Mouse (Mus musculus): ENCODE measurements around the gene Nav2. TPM values are rescaled to one million over a fixed set of nuclear protein-coding genes. Genes with fewer than 3 reads are reported as not detected.

Gene Nav2
- polyA plus RNA-seq, 1 experiment from 2014 or later, result 27.6 TPM

DNA sequence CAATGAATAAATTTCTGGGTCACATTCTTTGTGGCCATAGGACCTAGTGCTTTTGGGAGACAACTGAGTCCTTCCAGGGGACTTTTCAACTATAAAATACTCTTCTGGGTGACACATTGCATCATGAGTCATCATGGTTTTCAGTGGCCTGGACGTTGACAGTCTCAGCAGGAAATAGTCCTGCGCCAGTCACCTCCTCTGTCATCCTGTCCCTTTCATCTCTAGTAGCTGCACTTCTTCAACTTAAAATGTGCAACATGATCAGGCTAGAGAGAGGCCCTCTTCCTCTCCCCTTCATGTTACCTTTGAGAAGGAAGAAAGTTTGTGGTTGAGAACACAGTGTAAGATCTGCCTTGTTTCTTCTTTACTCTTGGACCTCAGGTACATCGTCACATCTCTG lies 426.5 kb downstream of the Nav2 start:
- ATAC-seq (ENCODE audit: low FRiP score), result no peak
- WGBS, result 56% methylated on average over 3 of the region's 3 CpGs
- no peak overlapping the region for H3K27ac ChIP-seq (replicated peaks)

DNA sequence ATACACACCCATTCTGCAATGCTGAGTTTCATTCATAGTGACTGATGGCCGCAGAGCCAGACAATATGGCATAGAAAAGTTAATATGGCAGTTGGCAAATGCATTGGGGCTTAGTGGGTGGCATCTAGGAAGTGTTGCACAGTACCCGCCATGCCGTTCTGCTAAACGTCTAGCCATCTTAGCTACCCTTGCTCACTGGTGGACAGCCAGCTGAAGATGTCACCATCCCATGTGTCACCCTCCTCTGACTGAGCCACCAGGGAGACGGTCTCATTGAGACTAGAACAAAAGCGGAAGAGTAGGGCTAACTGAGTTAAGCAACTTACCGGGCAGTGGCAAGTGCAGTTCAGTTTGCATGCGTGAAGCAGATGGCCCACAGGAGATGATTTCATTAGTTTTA lies 428.2 kb downstream of the Nav2 start:
- H3K4me1 ChIP-seq, result peaks cover 23% of the 10 kb centered on the region
- H3K9me3 ChIP-seq (replicated peaks), result no peaks in the 10 kb centered on the region
- no peaks in the 10 kb centered on the region for H3K27me3 ChIP-seq (replicated peaks)
- WGBS, result 47% methylated on average over 8 of the region's 8 CpGs
- no peak for ATAC-seq (ENCODE audit: low FRiP score)
- H3K4me3 ChIP-seq (replicated peaks), result no peak overlapping the region
- no peak overlapping the region for H3K9ac ChIP-seq (replicated peaks)
- H3K27ac ChIP-seq (replicated peaks), result no peak overlapping the region
- no peaks in the 10 kb centered on the region for H3K36me3 ChIP-seq
- no peak overlapping the region for H3K4me2 ChIP-seq

More for the DNA sequence above, 426.5 kb downstream of the Nav2 start:
- Histone ChIP-seq H3K4me2 (no peak overlapping the region), H3K36me3 (no peaks in the 10 kb centered on the region), H3K4me3 (replicated peaks) (no peak overlapping the region), H3K27me3 (replicated peaks) (no peaks in the 10 kb centered on the region), H3K9me3 (replicated peaks) (no peaks in the 10 kb centered on the region), H3K9ac (replicated peaks) (no peak overlapping the region), H3K4me1 (peaks cover 13% of the 10 kb centered on the region)

DNA sequence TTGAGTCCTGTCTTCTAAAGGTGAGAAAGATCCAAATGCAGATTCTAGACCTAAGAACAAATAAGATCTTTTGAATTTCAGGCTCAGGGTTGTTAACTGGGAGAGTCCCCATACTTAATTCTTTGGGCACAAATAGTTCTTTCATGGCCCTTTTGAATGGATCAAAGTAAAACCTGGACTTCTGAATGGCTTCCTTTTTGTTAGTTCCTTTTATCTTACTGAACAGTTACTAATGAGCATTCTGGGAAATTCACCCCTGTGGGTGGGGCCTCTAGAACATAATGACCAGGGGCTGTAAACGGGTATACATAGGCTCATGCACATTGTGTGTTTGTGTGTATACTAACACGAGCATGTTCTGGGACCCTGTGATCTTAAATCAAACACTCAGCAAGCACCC lies 429.2 kb downstream of the Nav2 start:
- H3K4me3 ChIP-seq (replicated peaks), result no peak overlapping the region
- no peaks in the 10 kb centered on the region for H3K9me3 ChIP-seq (replicated peaks)
- H3K27ac ChIP-seq (replicated peaks), result no peak overlapping the region
- H3K27me3 ChIP-seq (replicated peaks), result no peaks in the 10 kb centered on the region
- H3K4me2 ChIP-seq, result no peak overlapping the region
- WGBS, result 6% methylated on average over 2 of the region's 2 CpGs
- peaks cover 32% of the 10 kb centered on the region for H3K4me1 ChIP-seq
- ATAC-seq (ENCODE audit: low FRiP score), result no peak
- no peak overlapping the region for H3K9ac ChIP-seq (replicated peaks)
- H3K36me3 ChIP-seq, result no peaks in the 10 kb centered on the region

DNA sequence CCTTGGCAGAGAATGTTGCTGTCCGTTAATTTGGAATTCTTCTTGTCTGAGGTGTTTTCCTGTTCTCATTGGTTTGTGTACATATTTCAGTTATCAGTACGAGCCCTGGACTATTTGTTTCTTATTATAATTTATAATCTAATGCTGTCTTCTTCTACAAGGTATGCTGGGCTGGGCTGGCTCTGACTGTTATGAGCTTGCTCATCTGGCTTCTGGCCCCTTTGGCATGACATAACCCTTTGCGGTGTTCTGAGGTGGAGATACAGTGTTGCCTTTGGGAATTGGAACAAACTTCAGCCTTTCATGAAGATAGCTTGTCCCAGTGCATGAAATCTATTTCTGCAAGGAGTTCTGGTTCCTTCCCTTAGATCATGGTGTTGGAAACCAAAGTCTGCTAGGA lies 431.4 kb downstream of the Nav2 start:
- H3K36me3 ChIP-seq, result no peaks in the 10 kb centered on the region
- H3K27ac ChIP-seq (replicated peaks), result no peak overlapping the region
- WGBS, result 81% methylated on average over 3 of the region's 3 CpGs
- no peaks in the 10 kb centered on the region for H3K9me3 ChIP-seq (replicated peaks)
- no peak overlapping the region for H3K4me3 ChIP-seq (replicated peaks)
- no peak overlapping the region for H3K9ac ChIP-seq (replicated peaks)
- ATAC-seq (ENCODE audit: low FRiP score), result no peak
- H3K27me3 ChIP-seq (replicated peaks), result no peaks in the 10 kb centered on the region
- H3K4me2 ChIP-seq, result no peak overlapping the region
- H3K4me1 ChIP-seq, result peaks cover 36% of the 10 kb centered on the region

DNA sequence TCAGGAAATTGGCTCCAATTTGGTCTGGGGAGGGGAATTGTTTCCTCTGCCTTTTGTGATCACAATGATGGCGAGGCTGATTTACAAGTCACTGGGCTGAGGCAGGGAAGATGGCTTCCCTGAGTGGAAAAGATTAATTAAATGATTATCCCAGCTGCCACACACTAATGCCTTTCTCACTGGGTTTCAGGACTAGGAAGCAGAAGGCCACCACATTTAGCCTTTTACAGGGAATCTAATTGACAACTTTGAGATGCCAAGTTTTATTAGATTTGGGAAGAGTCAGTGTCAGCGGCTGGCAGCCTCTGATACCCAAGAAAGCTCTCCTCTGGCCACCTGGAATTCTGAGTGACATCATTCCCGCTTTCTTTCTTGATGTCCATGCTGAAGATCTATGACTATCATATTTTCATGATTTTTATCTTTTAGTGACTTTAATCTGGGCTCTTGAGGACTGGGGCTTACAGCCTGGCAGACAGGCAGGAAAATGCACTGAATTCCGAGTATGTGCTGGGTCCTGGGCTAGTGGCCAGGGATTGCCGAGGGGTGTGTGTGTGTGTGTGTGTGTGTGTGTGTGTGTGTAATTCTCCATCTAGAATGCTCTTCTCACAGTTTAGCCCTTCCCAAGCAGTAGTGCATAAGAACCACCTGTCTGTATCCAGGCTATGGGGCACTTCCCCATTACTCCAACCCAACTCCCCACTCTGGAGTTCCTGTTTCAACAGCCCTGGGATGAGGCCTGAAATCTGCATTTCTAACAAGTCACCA lies 432.8 kb downstream of the Nav2 start:
- no peaks in the 10 kb centered on the region for H3K27me3 ChIP-seq (replicated peaks)
- H3K9ac ChIP-seq (replicated peaks), result no peak overlapping the region
- peaks cover 36% of the 10 kb centered on the region for H3K4me1 ChIP-seq
- H3K4me3 ChIP-seq (replicated peaks), result no peak overlapping the region
- no peak; the same call in 1 of the 2 replicates for ATAC-seq (ENCODE audit: low FRiP score)
- H3K36me3 ChIP-seq, result no peaks in the 10 kb centered on the region
- H3K9me3 ChIP-seq (replicated peaks), result no peaks in the 10 kb centered on the region
- H3K4me2 ChIP-seq, result no peak overlapping the region
- peak overlapping the region; percentile 65 for H3K27ac ChIP-seq (replicated peaks)
- WGBS, result 22% methylated on average over 5 of the region's 5 CpGs

DNA sequence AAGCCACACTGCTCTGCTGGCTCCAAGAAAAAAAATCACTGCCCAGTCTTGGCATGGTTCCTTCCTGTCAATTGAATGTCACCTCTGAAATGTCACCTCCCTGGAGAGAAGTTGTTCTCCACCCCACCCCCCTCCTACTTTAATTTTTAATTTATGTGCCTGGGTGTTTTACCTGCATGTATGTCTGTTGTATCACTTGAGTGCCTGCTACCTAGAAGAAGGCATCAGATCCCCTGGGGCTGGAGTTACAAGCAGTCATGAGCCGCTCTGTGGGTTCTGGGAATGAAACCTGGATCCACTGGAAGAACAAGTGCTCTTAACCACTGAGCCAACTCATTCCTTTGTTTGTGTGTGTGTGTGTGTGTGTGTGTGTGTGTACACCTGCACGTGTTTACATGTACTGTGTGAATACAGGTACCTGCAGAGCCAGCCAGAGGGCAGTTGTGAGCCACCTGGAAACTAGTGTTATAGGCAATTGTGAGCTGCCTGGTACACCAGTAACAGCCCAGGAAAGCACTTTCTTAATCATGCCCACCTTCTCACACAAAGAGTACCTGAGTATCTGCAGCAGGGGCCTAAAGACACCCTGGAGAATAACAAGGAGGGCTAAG lies 433.5 kb downstream of the Nav2 start:
- Histone ChIP-seq H3K9me3 (replicated peaks) (no peaks in the 10 kb centered on the region), H3K27ac (replicated peaks) (peak overlapping the region; percentile 65; the same call in 1 of the 2 replicates), H3K36me3 (no peaks in the 10 kb centered on the region), H3K27me3 (replicated peaks) (no peaks in the 10 kb centered on the region), H3K4me2 (no peak overlapping the region), H3K4me3 (replicated peaks) (no peak overlapping the region), H3K4me1 (peaks cover 32% of the 10 kb centered on the region), H3K9ac (replicated peaks) (no peak overlapping the region)
- ATAC-seq (ENCODE audit: low FRiP score), result peak; percentile 4; the same call in 1 of the 2 replicates
- 65% methylated on average over 2 of the region's 2 CpGs for WGBS

DNA sequence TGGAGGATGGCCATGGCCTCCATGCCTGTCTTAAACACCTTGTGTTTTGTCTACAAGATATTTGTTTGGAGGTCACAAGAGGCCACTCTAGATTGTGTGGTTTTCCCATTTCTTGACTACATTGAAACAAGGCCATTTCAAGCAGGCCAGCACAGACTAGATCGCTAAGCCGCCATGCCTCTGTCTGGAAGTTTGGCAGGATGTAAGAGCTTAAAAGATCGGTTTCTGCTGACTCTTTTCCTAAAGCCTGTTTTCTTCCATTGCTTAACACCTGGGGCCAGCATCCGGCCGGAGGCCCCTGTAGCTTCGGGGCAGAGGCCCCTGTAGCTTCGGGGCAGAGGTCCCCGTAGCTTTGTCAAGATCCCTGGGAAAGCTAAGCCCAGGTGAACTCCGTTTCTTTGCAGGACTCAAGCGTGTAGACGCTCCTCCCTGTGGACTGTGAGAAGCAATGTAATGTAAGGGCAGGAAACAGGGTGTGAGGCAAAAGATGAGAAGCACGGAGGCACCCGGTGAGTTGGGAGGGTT lies 434.1 kb downstream of the Nav2 start:
- WGBS, result 33% methylated on average over 13 of the region's 13 CpGs
- Histone ChIP-seq H3K9me3 (replicated peaks) (no peaks in the 10 kb centered on the region), H3K27me3 (replicated peaks) (no peaks in the 10 kb centered on the region), H3K4me1 (peaks cover 35% of the 10 kb centered on the region), H3K4me2 (peak overlapping the region; percentile 32), H3K36me3 (no peaks in the 10 kb centered on the region), H3K9ac (replicated peaks) (0 out of 2 replicates have a peak overlapping the region, but pooled peaks have one; percentile 5), H3K4me3 (replicated peaks) (no peak overlapping the region), H3K27ac (replicated peaks) (peak overlapping the region; percentile 28; the same call in 1 of the 2 replicates)
- no peak for ATAC-seq (ENCODE audit: low FRiP score)

DNA sequence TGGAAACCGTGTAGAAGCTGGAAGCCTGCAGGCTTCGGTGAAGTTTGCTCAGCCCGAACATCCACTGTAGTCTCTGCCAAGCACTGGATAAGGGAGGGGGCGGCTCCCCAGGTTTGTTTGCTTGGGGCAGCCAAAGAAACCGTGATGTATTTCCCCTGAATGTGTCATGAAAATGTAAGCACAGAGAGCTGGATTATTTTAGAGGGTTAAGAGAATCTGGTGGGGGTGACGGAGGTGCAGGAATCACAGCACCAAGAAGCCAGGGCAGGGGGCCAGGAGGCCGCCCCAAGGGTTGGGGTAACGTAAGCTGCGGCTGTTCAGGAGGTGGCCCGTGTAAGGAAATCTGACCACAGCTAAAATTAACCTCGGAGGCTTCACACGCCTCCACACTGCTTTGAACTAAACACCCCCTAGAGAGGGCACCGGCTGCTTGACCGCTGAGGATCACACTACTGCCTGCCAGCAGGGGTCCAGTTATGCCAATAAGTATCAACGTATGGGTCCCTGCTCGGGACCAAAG lies 434.6 kb downstream of the Nav2 start:
- ATAC-seq (ENCODE audit: low FRiP score), result no peak
- Histone ChIP-seq H3K4me3 (replicated peaks) (no peak overlapping the region), H3K9me3 (replicated peaks) (no peaks in the 10 kb centered on the region), H3K27ac (replicated peaks) (peak overlapping the region; percentile 28; the same call in 1 of the 2 replicates), H3K4me1 (peaks cover 40% of the 10 kb centered on the region), H3K9ac (replicated peaks) (0 out of 2 replicates have a peak overlapping the region, but pooled peaks have one; percentile 5), H3K4me2 (peak overlapping the region; percentile 32), H3K36me3 (no peaks in the 10 kb centered on the region), H3K27me3 (replicated peaks) (no peaks in the 10 kb centered on the region)
- WGBS, result 12% methylated on average over 16 of the region's 16 CpGs

DNA sequence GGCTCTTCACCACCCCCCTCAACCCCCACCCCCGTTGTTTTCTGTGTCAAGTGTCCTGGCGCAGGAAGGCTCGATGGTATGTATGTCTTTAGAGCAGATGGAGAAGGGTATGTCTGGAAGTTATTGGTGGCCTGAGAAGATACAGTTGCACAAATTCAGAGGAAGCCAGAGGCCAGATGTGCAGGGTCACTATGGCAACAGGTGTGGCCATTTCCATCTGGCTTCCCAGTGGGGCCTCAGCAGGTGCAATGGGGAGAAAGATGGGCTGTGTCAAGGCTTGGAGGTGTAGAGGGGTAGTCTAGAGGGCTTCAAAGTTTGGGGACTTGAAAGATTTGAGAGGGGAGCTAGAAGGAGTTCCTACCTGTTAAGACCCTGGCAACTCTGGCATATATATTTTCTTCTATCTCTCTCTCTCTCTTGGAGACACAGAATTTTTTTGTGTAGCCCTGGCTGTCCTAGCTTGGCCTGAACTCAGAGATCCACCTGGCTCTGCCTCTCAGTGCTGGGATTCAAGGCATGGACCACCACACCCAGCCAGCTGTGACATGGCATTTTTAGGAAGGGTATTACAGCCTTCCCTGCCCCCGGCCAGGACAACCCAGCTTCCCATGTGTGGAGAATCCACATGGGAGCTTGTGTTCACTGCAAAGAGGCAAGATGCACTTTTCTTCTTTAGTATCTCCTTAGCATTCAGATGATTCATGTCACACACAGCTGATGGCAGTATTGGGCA lies 435.4 kb downstream of the Nav2 start:
- ATAC-seq (ENCODE audit: low FRiP score), result no peak
- H3K36me3 ChIP-seq, result no peaks in the 10 kb centered on the region
- 35% methylated on average over 4 of the region's 4 CpGs for WGBS
- H3K27ac ChIP-seq (replicated peaks), result no peak overlapping the region
- H3K4me2 ChIP-seq, result peak overlapping the region; percentile 32; the same call in 1 of the 2 replicates
- H3K9ac ChIP-seq (replicated peaks), result no peak overlapping the region
- no peaks in the 10 kb centered on the region for H3K27me3 ChIP-seq (replicated peaks)
- H3K4me1 ChIP-seq, result peaks cover 46% of the 10 kb centered on the region
- no peaks in the 10 kb centered on the region for H3K9me3 ChIP-seq (replicated peaks)
- no peak overlapping the region for H3K4me3 ChIP-seq (replicated peaks)

DNA sequence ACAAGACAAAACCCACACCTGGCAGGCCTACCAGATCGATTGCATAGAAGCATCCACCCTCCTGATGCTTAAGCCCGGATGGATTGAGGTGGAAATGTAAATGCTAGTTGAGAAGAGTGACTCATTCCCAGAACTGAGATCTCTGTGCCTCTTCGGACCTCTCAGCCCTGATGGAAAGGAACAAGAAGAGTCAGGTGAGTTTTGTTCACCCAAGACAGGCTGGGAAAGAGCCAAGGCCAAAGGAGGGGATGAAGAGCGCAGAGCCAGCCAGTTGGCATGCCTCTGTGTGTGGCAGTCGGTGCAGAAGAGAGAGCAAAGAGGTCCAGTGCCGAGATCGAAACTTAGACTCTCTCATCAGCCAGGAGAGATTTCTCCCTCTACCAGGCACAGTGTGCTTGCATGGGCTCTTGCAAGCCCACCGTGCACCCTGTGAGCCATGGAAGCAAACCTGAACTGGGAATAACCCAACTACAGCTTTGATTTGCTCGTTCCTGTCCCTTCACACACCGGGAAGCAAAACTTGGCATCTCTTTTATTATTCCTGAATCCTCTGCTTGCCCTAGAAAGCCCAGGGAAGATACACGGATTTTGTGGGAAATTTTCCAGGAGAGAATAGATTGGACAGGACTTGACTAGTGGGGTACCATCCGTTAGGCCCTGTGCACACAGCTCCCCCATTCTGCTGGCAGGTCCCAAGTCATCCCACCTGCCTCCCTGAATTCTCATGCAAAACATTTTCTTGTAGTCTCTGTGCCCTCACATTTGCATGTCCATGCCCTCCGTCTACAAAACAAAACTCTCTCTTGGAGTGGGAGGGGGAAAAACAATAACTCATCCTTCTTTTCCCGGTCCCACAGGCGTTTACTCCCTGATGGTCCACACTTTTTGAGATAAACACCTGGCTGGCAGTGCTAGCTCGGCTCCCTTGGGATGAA lies 439.1 kb downstream of the Nav2 start:
- H3K9ac ChIP-seq (replicated peaks), result no peak overlapping the region
- peaks cover 33% of the 10 kb centered on the region for H3K4me1 ChIP-seq
- ATAC-seq (ENCODE audit: low FRiP score), result no peak
- no peaks in the 10 kb centered on the region for H3K27me3 ChIP-seq (replicated peaks)
- H3K4me3 ChIP-seq (replicated peaks), result no peak overlapping the region
- no peaks in the 10 kb centered on the region for H3K9me3 ChIP-seq (replicated peaks)
- H3K36me3 ChIP-seq, result no peaks in the 10 kb centered on the region
- no peak overlapping the region for H3K27ac ChIP-seq (replicated peaks)
- no peak overlapping the region for H3K4me2 ChIP-seq
- WGBS, result 29% methylated on average over 16 of the region's 16 CpGs

All from neural tube, embryonic 15.5 days (tissue).